Mouse (Mus musculus) layer of hippocampus, adult 11-12 months (tissue): ENCODE measurements around the gene Vangl1.
"Not testable (repeated sequence)": the region's sequence is repeated elsewhere in the genome, so short reads cannot be mapped to it uniquely, and the experiment has no call there.

Experiments
- DNase-seq: peaks from one replicate; pipeline ENCODE4 v3.0.0; 2022; ENCODE audit warnings: low spot score

Gene Vangl1

DNA sequence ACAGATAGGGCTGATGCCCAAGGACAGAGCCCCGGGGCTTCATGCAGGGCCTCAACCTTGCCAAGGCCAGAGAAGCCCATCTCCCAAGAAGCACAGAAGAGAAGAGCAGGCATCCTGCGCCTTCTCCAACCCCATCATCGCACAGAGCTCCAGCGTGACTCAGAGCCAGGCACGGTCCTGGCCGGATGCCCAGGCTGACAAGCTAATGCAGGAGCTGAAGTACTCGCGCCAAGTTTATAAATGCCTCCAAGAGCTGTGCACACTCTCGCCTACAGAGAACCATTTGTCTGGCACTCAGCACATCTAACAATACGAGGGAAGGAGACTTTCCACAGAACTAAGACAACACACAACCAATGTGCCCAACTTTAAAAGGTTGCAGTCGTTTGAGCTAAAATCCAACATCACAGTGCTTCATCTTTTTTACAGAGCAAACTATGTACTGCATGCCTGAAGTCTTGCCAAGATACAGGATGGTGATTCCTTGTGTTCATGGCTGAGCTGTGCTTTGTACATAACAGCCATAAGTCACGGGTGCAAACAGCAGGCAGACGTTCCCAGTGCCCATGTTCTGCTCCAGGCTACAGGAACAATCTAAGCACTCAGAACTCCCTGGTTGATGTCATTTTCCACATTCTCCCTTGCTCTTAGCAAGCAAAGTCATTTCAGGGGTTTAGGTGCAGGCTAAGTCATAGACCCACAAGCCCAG is 35.1 kb downstream of the Vangl1 start:
- peak; percentile 95 for DNase-seq

- no peak for DNase-seq
Observed at GRCm38 (mm10) chr3:102167555-102168210, 36.8 kb downstream of the Vangl1 start.

GRCm38 (mm10) chr3:102166794-102167193 is 37.7 kb downstream of the Vangl1 start:
- no peak for DNase-seq

- no peak for DNase-seq
Observed at GRCm38 (mm10) chr3:102166287-102166620, 38.2 kb downstream of the Vangl1 start.

DNA sequence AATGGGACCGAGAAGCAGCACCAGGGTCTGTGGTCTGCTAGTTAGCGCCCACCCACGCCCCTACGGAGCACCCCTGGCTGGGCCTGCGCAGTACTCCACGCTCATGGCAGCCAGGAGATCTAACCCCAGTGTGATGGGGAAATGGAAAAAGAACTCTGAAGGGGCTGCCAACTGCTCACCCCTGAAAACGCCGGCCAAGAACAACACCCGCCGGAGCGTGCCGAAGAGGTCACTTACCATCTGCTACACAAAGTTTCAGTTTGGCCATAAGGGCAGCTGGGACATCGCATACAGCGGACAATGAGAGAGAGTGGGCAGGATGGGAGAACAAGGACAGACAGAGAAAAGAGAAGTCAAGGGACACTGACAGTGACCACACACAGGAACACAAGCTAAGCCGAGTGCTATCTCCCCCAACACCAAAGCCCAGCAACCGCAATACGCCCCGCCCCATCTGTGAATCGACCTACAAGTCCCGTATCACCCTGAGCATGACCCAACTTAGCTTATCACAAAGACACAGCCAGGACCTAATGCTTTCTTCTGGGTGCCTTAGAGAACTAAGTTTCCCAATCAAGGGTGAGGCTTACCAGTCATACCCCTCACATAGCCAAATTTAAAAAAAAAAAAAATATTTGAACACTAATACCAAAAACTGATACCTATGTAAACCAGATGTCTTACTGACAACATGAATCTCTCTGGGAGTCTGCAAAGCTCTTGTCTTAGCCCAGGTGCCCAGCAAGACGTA is 38.8 kb downstream of the Vangl1 start:
- no peak for DNase-seq

DNA sequence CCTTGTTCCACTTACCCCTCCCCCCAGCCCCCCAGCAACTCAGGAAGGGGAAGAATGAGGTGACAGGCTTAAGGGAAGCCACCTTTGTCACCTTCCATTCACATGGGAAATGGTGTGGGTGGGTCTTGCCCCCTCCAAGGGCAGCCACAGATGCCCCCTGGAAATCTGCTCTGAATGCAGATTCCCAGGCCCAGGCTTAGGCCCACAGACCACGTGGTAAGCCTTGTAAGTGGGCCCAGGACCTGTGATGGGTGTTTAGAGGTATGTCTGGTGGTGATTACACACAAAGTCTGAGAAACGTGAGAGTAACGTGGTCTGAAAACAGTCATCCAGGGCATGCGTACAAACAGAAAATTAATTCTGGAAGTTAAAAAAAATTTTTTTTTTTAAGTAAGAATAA is 39.6 kb downstream of the Vangl1 start:
- no peak for DNase-seq

DNA sequence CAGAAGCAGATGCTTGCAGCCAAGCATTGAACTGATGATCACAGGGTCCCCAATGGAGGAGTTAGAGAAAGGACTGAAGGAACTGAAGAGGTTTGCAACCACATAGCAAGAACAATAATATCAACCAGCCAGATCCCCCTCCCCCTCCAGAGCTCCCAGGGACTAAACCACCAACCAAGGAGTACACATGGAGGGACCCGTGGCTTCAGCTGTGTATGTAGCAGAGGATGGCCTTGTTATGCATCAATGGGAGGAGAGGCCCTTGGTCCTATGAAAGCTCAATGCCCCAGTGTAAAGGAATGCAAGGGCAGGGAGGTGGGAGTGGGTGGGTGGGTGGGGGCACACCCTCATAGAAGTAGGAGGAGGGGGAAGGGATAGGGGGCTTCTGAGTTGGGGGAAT is 40.6 kb downstream of the Vangl1 start:
- DNase-seq: not testable (repeated sequence)

GRCm38 (mm10) chr3:102159423-102160325 is 44.8 kb downstream of the Vangl1 start:
- peak; percentile 23 for DNase-seq

DNA sequence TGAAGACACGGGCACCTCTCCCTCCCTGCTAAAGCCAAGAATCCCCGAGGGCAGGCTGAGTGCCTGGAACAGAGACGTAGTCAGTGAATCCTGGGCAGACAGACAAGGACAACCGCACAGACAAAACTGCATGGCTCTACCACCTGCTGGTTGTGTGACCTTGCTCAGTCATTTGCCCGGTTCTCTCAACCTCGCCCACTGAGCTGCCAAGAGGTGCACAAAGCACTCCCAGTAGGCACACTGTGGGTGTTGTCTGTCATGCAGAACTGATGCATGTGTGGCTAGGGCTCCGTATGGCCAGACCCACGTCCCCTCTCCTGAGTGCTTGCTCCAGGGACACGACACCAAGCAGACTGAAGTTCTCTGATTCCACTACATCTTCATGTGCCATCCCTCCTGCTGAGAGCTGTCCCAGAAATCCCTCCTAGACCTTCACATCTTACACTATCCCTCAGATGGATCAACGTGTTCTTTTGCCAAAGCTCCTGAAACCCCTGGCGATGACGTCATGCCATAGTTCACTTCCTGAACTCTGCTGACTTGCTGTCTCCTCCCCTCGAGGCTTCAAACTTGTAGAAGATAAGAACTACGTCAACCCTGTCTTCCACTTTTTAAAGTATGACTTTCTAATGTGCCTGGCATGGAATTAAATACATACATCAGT is 45.6 kb downstream of the Vangl1 start:
- no peak for DNase-seq

GRCm38 (mm10) chr3:102157652-102158051 is 46.8 kb downstream of the Vangl1 start:
- DNase-seq: no peak

- no peak for DNase-seq
Observed at GRCm38 (mm10) chr3:102156737-102157136, 47.8 kb downstream of the Vangl1 start.

DNA sequence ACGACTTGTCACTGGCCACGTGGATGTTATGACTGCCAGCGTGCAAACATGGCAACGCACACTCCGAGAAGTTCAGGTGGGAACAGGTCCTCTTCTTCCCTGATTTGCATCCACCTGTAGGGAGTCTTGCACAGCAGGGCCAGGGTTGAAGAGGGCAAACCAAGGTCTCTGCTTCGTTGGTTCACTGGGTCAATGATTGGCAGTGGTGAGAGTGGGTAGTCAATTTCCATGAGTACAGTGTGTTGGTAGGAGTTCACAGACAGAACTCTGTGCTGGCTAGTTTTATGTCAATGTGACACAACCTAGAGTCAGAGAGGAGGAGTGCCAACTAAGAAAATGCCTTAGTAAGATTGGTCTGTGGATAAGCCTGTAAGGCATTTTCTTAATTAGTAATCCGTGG is 50.4 kb downstream of the Vangl1 start:
- DNase-seq: no peak

DNA sequence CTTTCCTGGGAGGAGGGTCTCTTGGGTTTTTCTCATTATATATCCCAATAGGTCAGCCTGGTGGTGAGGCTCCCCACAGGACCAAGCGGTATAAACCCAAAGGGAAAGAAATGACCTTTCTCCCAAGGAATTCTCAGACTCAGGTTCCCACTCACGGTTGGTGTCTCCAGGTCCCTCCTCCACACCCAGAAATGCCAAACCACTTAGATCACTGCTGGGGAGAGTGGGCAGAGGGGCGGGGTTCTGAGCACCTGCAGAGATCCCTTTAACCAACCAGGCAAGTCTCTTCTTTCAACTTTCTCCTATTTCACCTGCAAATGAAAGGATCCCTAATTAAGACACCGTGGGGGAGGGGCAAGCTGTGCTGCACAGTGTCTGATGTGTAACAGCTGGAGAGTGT is 51.6 kb downstream of the Vangl1 start:
- no peak for DNase-seq

- no peak for DNase-seq
Observed at GRCm38 (mm10) chr3:102152471-102152870, 52.0 kb downstream of the Vangl1 start.

DNA sequence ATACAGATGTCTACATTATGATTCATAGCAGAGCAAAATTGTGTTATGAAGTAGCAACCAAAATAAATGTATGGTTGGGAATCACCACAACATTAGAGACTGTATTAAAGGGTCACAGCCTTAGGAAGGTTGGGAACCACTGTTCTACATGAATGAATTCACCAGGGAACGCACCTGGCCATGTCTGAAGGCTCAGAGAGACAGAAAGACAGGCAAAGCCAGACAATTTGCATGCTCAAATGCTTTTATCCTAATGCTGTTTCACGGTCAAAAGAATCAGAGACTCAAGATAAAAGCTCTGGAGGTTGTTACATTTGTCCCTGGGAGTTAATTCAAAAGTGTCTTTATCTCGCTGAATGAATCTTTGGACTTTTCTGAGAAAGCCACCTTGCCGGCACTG is 52.6 kb downstream of the Vangl1 start:
- DNase-seq: no peak

DNA sequence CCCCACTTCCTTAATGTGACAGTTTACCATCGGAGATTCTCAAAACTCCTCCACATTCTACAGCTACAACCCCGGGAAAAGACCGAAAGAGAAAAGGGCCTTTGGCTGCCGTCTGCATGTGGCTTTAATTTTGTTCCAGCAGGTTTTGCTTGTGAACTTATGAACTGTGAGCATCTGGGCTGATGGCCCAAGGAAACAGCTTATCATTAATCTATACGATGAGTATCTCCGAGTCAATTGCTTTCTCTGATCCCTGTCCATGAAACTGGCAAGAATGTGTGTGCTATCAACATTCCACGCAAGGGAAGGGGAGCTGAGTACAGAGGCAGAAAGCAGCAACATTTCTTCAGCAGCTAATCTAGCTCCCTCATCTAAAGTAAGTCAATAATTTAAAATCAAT is 54.6 kb downstream of the Vangl1 start:
- DNase-seq: no peak

GRCm38 (mm10) chr3:102147189-102147588 is 57.3 kb downstream of the Vangl1 start:
- DNase-seq: no peak

DNA sequence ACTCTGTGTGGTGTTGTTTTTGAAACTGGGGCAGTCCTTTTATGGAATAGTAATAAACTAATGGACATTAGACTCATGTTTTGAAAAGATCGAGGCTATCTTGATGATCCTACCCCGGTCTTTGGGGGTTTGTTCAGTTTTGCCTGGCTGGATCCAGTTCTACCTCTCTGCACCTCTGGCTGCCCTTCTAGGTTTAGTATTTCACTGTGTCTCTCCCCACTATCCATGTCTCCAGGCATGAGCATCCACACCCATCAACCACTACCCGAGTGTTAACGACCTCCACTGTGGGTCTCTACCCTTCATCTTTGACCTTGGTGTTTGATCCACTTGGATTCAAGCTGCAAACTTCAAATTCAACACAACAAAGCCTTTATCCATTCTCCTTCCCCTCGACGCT is 58.1 kb downstream of the Vangl1 start:
- DNase-seq: no peak

GRCm38 (mm10) chr3:102145645-102146386 is 58.7 kb downstream of the Vangl1 start:
- no peak for DNase-seq

DNA sequence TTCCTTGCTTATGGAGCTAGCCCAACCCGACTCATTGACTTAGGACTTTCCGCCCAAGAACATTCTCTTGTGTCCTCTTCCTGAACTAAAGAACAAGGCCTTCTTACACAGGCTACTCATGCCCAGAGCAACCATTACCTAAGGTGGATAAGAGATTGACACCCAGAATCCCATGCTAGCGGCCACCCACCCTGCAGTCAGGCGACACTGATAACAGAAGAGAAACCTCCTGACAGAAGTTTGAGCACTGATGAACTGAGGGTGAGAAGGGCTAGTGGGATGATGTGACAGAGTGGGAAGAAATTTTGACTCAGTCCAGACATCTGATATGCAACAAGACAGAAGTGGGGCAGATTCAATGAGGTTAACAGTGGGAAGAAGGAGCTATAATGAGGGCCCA is 60.1 kb downstream of the Vangl1 start:
- DNase-seq: no peak

- no peak for DNase-seq
Observed at GRCm38 (mm10) chr3:102143536-102143935, 61.0 kb downstream of the Vangl1 start.
